Mouse (Mus musculus) liver, embryonic 16.5 days (tissue): ENCODE measurements around the gene Stx1a. TPM values are rescaled to one million over a fixed set of nuclear protein-coding genes. Genes with fewer than 3 reads are reported as not detected.

ENCODE experiments used
- ATAC-seq: fragments of 200-750 bp; cut with Nextera tagmentation; 2 replicates; pipeline ENCODE4 v1.8.0; 2017; ENCODE audit warnings: low read depth, mild to moderate bottlenecking, moderate number of reproducible peaks, moderate library complexity
- H3K27ac ChIP-seq: fragments of 300-500 bp; sonication (generic); 2 replicates; pipeline ENCODE4 v1.5.1; 2014; ENCODE audit warnings: mild to moderate bottlenecking, low read length
- H3K27me3 ChIP-seq: fragments of 300-500 bp; sonication (generic); 2 replicates; pipeline ENCODE4 v1.6.1; 2014; ENCODE audit warnings: low read depth, low read length, mixed read lengths; ENCODE audit not compliant: control insufficient read depth, insufficient read depth
- H3K36me3 ChIP-seq: fragments of 300-500 bp; sonication (generic); 2 replicates; pipeline ENCODE4 v1.6.1; 2014; ENCODE audit warnings: mild to moderate bottlenecking; ENCODE audit not compliant: control insufficient read depth, insufficient read depth
- H3K4me1 ChIP-seq: fragments of 300-500 bp; sonication (generic); 2 replicates; pipeline ENCODE4 v1.6.1; 2014; ENCODE audit warnings: low read depth, low read length, mixed read lengths; ENCODE audit not compliant: control insufficient read depth
- H3K4me2 ChIP-seq: fragments of 300-500 bp; sonication (generic); 2 replicates; pipeline ENCODE4 v1.6.1; 2014; ENCODE audit warnings: low read depth, low read length, mixed read lengths
- H3K4me3 ChIP-seq: fragments of 300-500 bp; sonication (generic); 2 replicates; pipeline ENCODE4 v1.5.1; 2014; ENCODE audit warnings: low read depth, mild to moderate bottlenecking, low read length
- H3K9ac ChIP-seq: fragments of 300-500 bp; sonication (generic); 2 replicates; pipeline ENCODE4 v1.6.1; 2014; ENCODE audit warnings: low read depth, low read length
- H3K9me3 ChIP-seq: fragments of 300-500 bp; sonication (generic); replicated peaks from 2 replicates; pipeline ENCODE4 v1.6.1; 2016; ENCODE audit warnings: low read length; ENCODE audit not compliant: control insufficient read depth
- WGBS: fragments of 180-500 bp; shearing (Covaris S2); extraction: QIAGEN DNeasy Blood & Tissue Kit; methylation state at CpG from one replicate; pipeline ENCODE4 v1.1.7; 2014; ENCODE audit not compliant: insufficient replicate concordance; 5-methylcytosine and 5-hydroxymethylcytosine counted together
- polyA plus RNA-seq: library from polyadenylated mRNA; unstranded; fragments of >200 nt; fragmentation: Nextera tagmentation; extraction: Ambion mirVana; gene quantifications from 2 replicates; pipeline ENCODE4 v1.2.1, GENCODE M21; 2015

Gene Stx1a
- 0.71 and 1.1 TPM in 2 replicates for polyA plus RNA-seq

GRCm38 (mm10) chr5:135023344-135024173 lies at the start of gene Stx1a:
Gene Stx1a (plus strand): TSS chr5:135023482.
- Histone ChIP-seq H3K4me2 (peak within 1 kb of the TSS; percentile 91), H3K27me3 (peaks cover 26% of the 10 kb centered on the region), H3K4me1 (peaks cover 12% of the 10 kb centered on the region), H3K4me3 (peak within 1 kb of the TSS; percentile 60), H3K9me3 (no peaks in the 10 kb centered on the region), H3K9ac (peak within 1 kb of the TSS; percentile 51; the same call in 1 of the 2 replicates), H3K36me3 (no peaks in the 10 kb centered on the region), H3K27ac (no peak within 1 kb of the TSS)
- peak; percentile 81 for ATAC-seq
- WGBS = under 1% methylated on average over 61 of the region's 61 CpGs

GRCm38 (mm10) chr5:134973526-134973925 lies 49.8 kb upstream of the Stx1a start:
- Histone ChIP-seq H3K27me3 (no peaks in the 10 kb centered on the region), H3K4me1 (peaks cover 32% of the 10 kb centered on the region), H3K36me3 (no peaks in the 10 kb centered on the region), H3K9me3 (no peaks in the 10 kb centered on the region), H3K4me3 (no peak overlapping the region), H3K4me2 (no peak overlapping the region), H3K27ac (0 out of 2 replicates have a peak overlapping the region, but pooled peaks have one; percentile 6), H3K9ac (no peak overlapping the region)
- 75% methylated on average over 7 of the region's 7 CpGs for WGBS
- ATAC-seq = no peak

- Histone ChIP-seq H3K27me3 (no peaks in the 10 kb centered on the region), H3K36me3 (no peaks in the 10 kb centered on the region), H3K9me3 (no peaks in the 10 kb centered on the region), H3K4me2 (peak overlapping the region; percentile 26; the same call in 1 of the 2 replicates), H3K9ac (no peak overlapping the region), H3K4me1 (peaks cover 32% of the 10 kb centered on the region), H3K4me3 (no peak overlapping the region), H3K27ac (no peak overlapping the region)
- peak; percentile 63 for ATAC-seq
- WGBS = 8% methylated on average over 7 of the region's 7 CpGs
Measured at GRCm38 (mm10) chr5:134974294-134974693, 49.0 kb upstream of the Stx1a start.

DNA sequence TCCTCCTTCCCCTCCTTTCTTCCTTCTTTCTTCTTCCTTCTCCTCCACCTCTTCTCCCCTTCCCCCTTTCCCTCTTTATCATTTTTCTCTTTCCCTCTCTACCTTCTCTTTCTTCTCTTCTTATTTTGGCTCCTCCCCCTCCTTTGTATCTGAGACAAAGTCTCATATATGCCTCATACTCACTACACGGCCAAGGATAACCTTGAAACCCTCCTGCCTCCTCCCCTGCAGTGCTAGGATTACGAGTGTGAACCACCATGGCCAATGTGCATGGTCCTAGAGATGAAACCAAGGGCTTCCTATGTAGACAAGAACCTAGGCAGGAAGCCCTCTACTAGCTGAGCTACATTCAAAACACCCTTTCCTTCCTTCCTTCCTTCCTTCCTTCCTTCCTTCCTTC lies 48.4 kb upstream of the Stx1a start:
- no peak overlapping the region for H3K27ac ChIP-seq
- H3K9me3 ChIP-seq = no peaks in the 10 kb centered on the region
- no peak overlapping the region for H3K9ac ChIP-seq
- 9% methylated on average over 2 of the region's 2 CpGs for WGBS
- no peak for ATAC-seq
- H3K36me3 ChIP-seq = no peaks in the 10 kb centered on the region
- H3K4me1 ChIP-seq = peaks cover 32% of the 10 kb centered on the region
- no peak overlapping the region for H3K4me3 ChIP-seq
- no peaks in the 10 kb centered on the region for H3K27me3 ChIP-seq
- H3K4me2 ChIP-seq = no peak overlapping the region; the same call in 1 of the 2 replicates

- no peaks in the 10 kb centered on the region for H3K27me3 ChIP-seq
- H3K4me3 ChIP-seq = no peak overlapping the region
- peaks cover 35% of the 10 kb centered on the region for H3K4me1 ChIP-seq
- ATAC-seq = peak; percentile 77
- 21% methylated on average over 2 of the region's 2 CpGs for WGBS
- peak overlapping the region; percentile 32; the same call in 1 of the 2 replicates for H3K4me2 ChIP-seq
- H3K36me3 ChIP-seq = no peaks in the 10 kb centered on the region
- peak overlapping the region; percentile 37 for H3K9ac ChIP-seq
- no peaks in the 10 kb centered on the region for H3K9me3 ChIP-seq
- peak overlapping the region; percentile 59 for H3K27ac ChIP-seq
Measured at GRCm38 (mm10) chr5:134976164-134976563, 47.1 kb upstream of the Stx1a start.

GRCm38 (mm10) chr5:134976577-134977250 lies 46.6 kb upstream of the Stx1a start:
- Histone ChIP-seq H3K27ac (peak overlapping the region; percentile 59), H3K4me1 (peaks cover 35% of the 10 kb centered on the region), H3K4me3 (no peak overlapping the region), H3K9ac (peak overlapping the region; percentile 37), H3K9me3 (no peaks in the 10 kb centered on the region), H3K36me3 (no peaks in the 10 kb centered on the region), H3K27me3 (no peaks in the 10 kb centered on the region), H3K4me2 (peak overlapping the region; percentile 32; the same call in 1 of the 2 replicates)
- 37% methylated on average over 14 of the region's 14 CpGs for WGBS
- ATAC-seq = peak; percentile 36

DNA sequence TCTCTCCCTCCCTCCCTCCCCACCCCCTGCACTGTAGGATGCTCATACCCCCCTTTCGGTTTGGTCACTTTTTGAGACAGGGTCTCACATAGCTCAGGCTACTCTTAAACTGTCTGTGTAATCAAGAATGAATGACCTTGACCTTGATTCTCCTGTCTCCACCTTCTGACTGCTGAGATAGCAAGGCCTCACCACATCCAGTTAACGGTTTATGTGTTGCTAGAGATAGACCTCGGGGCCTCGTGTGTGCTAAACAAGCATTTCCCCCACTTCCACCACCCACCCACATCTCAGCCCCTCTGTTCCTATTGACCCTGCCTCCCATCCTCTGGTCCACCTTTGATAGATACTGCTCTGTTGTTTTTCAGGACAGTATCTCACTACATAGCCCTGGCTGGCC lies 45.4 kb upstream of the Stx1a start:
- 31% methylated on average over 4 of the region's 4 CpGs for WGBS
- peaks cover 35% of the 10 kb centered on the region for H3K4me1 ChIP-seq

GRCm38 (mm10) chr5:134981149-134981548 lies 42.1 kb upstream of the Stx1a start:
- Histone ChIP-seq H3K27me3 (peaks cover 25% of the 10 kb centered on the region), H3K4me3 (no peak overlapping the region), H3K4me2 (peak overlapping the region; percentile 10; the same call in 1 of the 2 replicates), H3K4me1 (peaks cover 16% of the 10 kb centered on the region), H3K36me3 (no peaks in the 10 kb centered on the region), H3K9me3 (no peaks in the 10 kb centered on the region), H3K9ac (no peak overlapping the region), H3K27ac (no peak overlapping the region)
- ATAC-seq = peak; percentile 39
- WGBS = 33% methylated on average over 10 of the region's 10 CpGs

More for the DNA sequence above, 45.4 kb upstream of the Stx1a start:
- Histone ChIP-seq H3K27me3 (no peaks in the 10 kb centered on the region), H3K9me3 (no peaks in the 10 kb centered on the region), H3K36me3 (no peaks in the 10 kb centered on the region), H3K9ac (no peak overlapping the region), H3K4me3 (no peak overlapping the region), H3K4me2 (no peak overlapping the region), H3K27ac (no peak overlapping the region)
- no peak for ATAC-seq

- Histone ChIP-seq H3K4me2 (no peak overlapping the region), H3K4me1 (peaks cover 7% of the 10 kb centered on the region), H3K27me3 (peaks cover 45% of the 10 kb centered on the region), H3K36me3 (no peaks in the 10 kb centered on the region), H3K27ac (no peak overlapping the region), H3K9me3 (no peaks in the 10 kb centered on the region), H3K9ac (no peak overlapping the region), H3K4me3 (no peak overlapping the region)
- no peak for ATAC-seq
- WGBS = 71% methylated on average over 1 of the region's 1 CpGs
Measured at GRCm38 (mm10) chr5:134983111-134983510, 40.2 kb upstream of the Stx1a start.
